Mouse (Mus musculus) intestine, embryonic 15.5 days (tissue): Measurements from ENCODE around the gene Strn4. TPM values are rescaled to one million over a fixed set of nuclear protein-coding genes. Genes with fewer than 3 reads are reported as not detected.

Source experiments
- ATAC-seq: fragments of 200-750 bp; cut with Nextera tagmentation; 2 replicates; pipeline ENCODE4 v1.8.0; 2017; ENCODE audit warnings: moderate TSS enrichment, moderate library complexity
- H3K27ac ChIP-seq: fragments of 300-500 bp; sonication (generic); 2 replicates; pipeline ENCODE4 v1.5.1; 2015; ENCODE audit warnings: mild to moderate bottlenecking, inconsistent platforms
- H3K27me3 ChIP-seq: fragments of 300-500 bp; sonication (generic); replicated peaks from 2 replicates; pipeline ENCODE4 v1.6.1; 2015; ENCODE audit warnings: inconsistent platforms
- H3K36me3 ChIP-seq: fragments of 300-500 bp; sonication (generic); 2 replicates; pipeline ENCODE4 v1.6.1; 2015; ENCODE audit warnings: inconsistent platforms
- H3K4me1 ChIP-seq: fragments of 300-500 bp; sonication (generic); replicated peaks from 2 replicates; pipeline ENCODE4 v1.6.1; 2015; ENCODE audit warnings: inconsistent platforms
- H3K4me2 ChIP-seq: fragments of 300-500 bp; sonication (generic); replicated peaks from 2 replicates; pipeline ENCODE4 v1.6.1; 2015; ENCODE audit warnings: mild to moderate bottlenecking, inconsistent platforms
- H3K4me3 ChIP-seq: fragments of 300-500 bp; sonication (generic); replicated peaks from 2 replicates; pipeline ENCODE4 v1.5.1; 2015; ENCODE audit warnings: inconsistent platforms
- H3K9ac ChIP-seq: fragments of 300-500 bp; sonication (generic); 2 replicates; pipeline ENCODE4 v1.6.1; 2015; ENCODE audit warnings: inconsistent platforms
- H3K9me3 ChIP-seq: fragments of 300-500 bp; sonication (generic); 2 replicates; pipeline ENCODE4 v1.6.1; 2016; ENCODE audit warnings: inconsistent platforms
- WGBS: fragments of 180-500 bp; shearing (Covaris S2); methylation state at CpG from one replicate; pipeline ENCODE4 v1.1.7; 2015; 5-methylcytosine and 5-hydroxymethylcytosine counted together
- polyA plus RNA-seq: library from polyadenylated mRNA; unstranded; fragments of >200 nt; fragmentation: Nextera tagmentation; extraction: Ambion mirVana; gene quantifications from 2 replicates; pipeline ENCODE4 v1.2.1, GENCODE M21; 2015

The Strn4 gene
- polyA plus RNA-seq, 1 experiment from 2014 or later = 77.3 TPM

GRCm38 (mm10) chr7:16785541-16786083, 30.1 kb upstream of the Strn4 start:
- Histone ChIP-seq H3K4me2 (no peak overlapping the region), H3K27me3 (no peaks in the 10 kb centered on the region), H3K4me3 (no peak overlapping the region), H3K9me3 (no peaks in the 10 kb centered on the region), H3K36me3 (peaks cover 3% of the 10 kb centered on the region; the same call in 1 of the 2 replicates), H3K9ac (no peak overlapping the region), H3K4me1 (peaks cover 25% of the 10 kb centered on the region), H3K27ac (no peak overlapping the region)
- 81% methylated on average over 8 of the region's 8 CpGs for WGBS
- no peak for ATAC-seq

GRCm38 (mm10) chr7:16792316-16792715, 23.4 kb upstream of the Strn4 start:
- no peak overlapping the region for H3K4me2 ChIP-seq
- peaks cover 10% of the 10 kb centered on the region for H3K4me1 ChIP-seq
- H3K27ac ChIP-seq = 0 out of 2 replicates have a peak overlapping the region, but pooled peaks have one; percentile 56
- no peak overlapping the region for H3K9ac ChIP-seq
- no peaks in the 10 kb centered on the region for H3K9me3 ChIP-seq
- H3K36me3 ChIP-seq = peaks cover 10% of the 10 kb centered on the region; the same call in 1 of the 2 replicates
- ATAC-seq = peak; percentile 73
- H3K27me3 ChIP-seq = no peaks in the 10 kb centered on the region
- H3K4me3 ChIP-seq = no peak overlapping the region
- WGBS = 23% methylated on average over 5 of the region's 5 CpGs

GRCm38 (mm10) chr7:16793010-16793725, 22.5 kb upstream of the Strn4 start:
- no peaks in the 10 kb centered on the region for H3K27me3 ChIP-seq
- no peak overlapping the region for H3K4me3 ChIP-seq
- H3K9me3 ChIP-seq = no peaks in the 10 kb centered on the region
- H3K36me3 ChIP-seq = peaks cover 8% of the 10 kb centered on the region; the same call in 1 of the 2 replicates
- no peak overlapping the region for H3K27ac ChIP-seq
- H3K4me2 ChIP-seq = no peak overlapping the region
- peak; percentile 38; the same call in 1 of the 2 replicates for ATAC-seq
- no peak overlapping the region for H3K9ac ChIP-seq
- peaks cover 10% of the 10 kb centered on the region for H3K4me1 ChIP-seq
- WGBS = 72% methylated on average over 19 of the region's 19 CpGs

GRCm38 (mm10) chr7:16794886-16795285, 20.8 kb upstream of the Strn4 start:
- Histone ChIP-seq H3K4me1 (peaks cover 10% of the 10 kb centered on the region), H3K4me3 (no peak overlapping the region), H3K9me3 (no peaks in the 10 kb centered on the region), H3K27ac (no peak overlapping the region), H3K27me3 (no peaks in the 10 kb centered on the region), H3K9ac (no peak overlapping the region), H3K36me3 (peaks cover 7% of the 10 kb centered on the region; the same call in 1 of the 2 replicates), H3K4me2 (no peak overlapping the region)
- no peak for ATAC-seq
- WGBS = 91% methylated on average over 5 of the region's 5 CpGs

- H3K9ac ChIP-seq = no peak overlapping the region
- H3K27ac ChIP-seq = no peak overlapping the region
- ATAC-seq = no peak; the same call in 1 of the 2 replicates
- 0 out of 2 replicates have a peak, but pooled peaks cover 3% of the 10 kb centered on the region for H3K4me1 ChIP-seq
- 38% methylated on average over 8 of the region's 8 CpGs for WGBS
- no peak overlapping the region for H3K4me3 ChIP-seq
- H3K27me3 ChIP-seq = no peaks in the 10 kb centered on the region
- no peaks in the 10 kb centered on the region for H3K36me3 ChIP-seq
- no peak overlapping the region for H3K4me2 ChIP-seq
- H3K9me3 ChIP-seq = no peaks in the 10 kb centered on the region
Observed at GRCm38 (mm10) chr7:16804409-16805028, 11.2 kb upstream of the Strn4 start.

GRCm38 (mm10) chr7:16807936-16808335, 7.8 kb upstream of the Strn4 start:
- H3K27me3 ChIP-seq = peaks cover 11% of the 10 kb centered on the region; the same call in 1 of the 2 replicates
- H3K4me3 ChIP-seq = no peak overlapping the region
- ATAC-seq = no peak
- no peak overlapping the region for H3K9ac ChIP-seq
- WGBS = 87% methylated on average over 9 of the region's 9 CpGs
- H3K27ac ChIP-seq = no peak overlapping the region
- peaks cover 19% of the 10 kb centered on the region for H3K4me1 ChIP-seq
- no peak overlapping the region for H3K4me2 ChIP-seq
- H3K36me3 ChIP-seq = peaks cover 3% of the 10 kb centered on the region; the same call in 1 of the 2 replicates
- H3K9me3 ChIP-seq = no peaks in the 10 kb centered on the region

GRCm38 (mm10) chr7:16808647-16809046, 7.0 kb upstream of the Strn4 start:
- no peak overlapping the region for H3K4me3 ChIP-seq
- H3K9me3 ChIP-seq = no peaks in the 10 kb centered on the region
- peaks cover 11% of the 10 kb centered on the region; the same call in 1 of the 2 replicates for H3K27me3 ChIP-seq
- H3K9ac ChIP-seq = no peak overlapping the region
- peaks cover 9% of the 10 kb centered on the region; the same call in 1 of the 2 replicates for H3K36me3 ChIP-seq
- 64% methylated on average over 9 of the region's 9 CpGs for WGBS
- no peak overlapping the region for H3K4me2 ChIP-seq
- peaks cover 19% of the 10 kb centered on the region for H3K4me1 ChIP-seq
- H3K27ac ChIP-seq = no peak overlapping the region
- no peak for ATAC-seq

- Histone ChIP-seq H3K9me3 (no peaks in the 10 kb centered on the region), H3K27ac (no peak overlapping the region), H3K4me3 (no peak overlapping the region), H3K4me1 (peaks cover 19% of the 10 kb centered on the region), H3K9ac (no peak overlapping the region), H3K36me3 (peaks cover 14% of the 10 kb centered on the region), H3K27me3 (peaks cover 11% of the 10 kb centered on the region; the same call in 1 of the 2 replicates), H3K4me2 (no peak overlapping the region)
- 31% methylated on average over 10 of the region's 10 CpGs for WGBS
- ATAC-seq = 0 out of 2 replicates have a peak, but pooled peaks have one; percentile 5
Observed at GRCm38 (mm10) chr7:16809739-16810138, 6.0 kb upstream of the Strn4 start.

GRCm38 (mm10) chr7:16810399-16810919, 5.2 kb upstream of the Strn4 start:
- ATAC-seq = no peak; the same call in 1 of the 2 replicates

GRCm38 (mm10) chr7:16810920-16811648, 4.6 kb upstream of the Strn4 start:
- H3K4me2 ChIP-seq = peak overlapping the region; percentile 72
- H3K27me3 ChIP-seq = peaks cover 11% of the 10 kb centered on the region; the same call in 1 of the 2 replicates
- WGBS = 22% methylated on average over 90 of the region's 90 CpGs
- no peaks in the 10 kb centered on the region for H3K9me3 ChIP-seq
- peaks cover 32% of the 10 kb centered on the region for H3K4me1 ChIP-seq
- peak overlapping the region; percentile 33 for H3K4me3 ChIP-seq
- no peak overlapping the region for H3K27ac ChIP-seq
- H3K36me3 ChIP-seq = peaks cover 14% of the 10 kb centered on the region
- peak; percentile 42 for ATAC-seq
- peak overlapping the region; percentile 26; the same call in 1 of the 2 replicates for H3K9ac ChIP-seq

More at GRCm38 (mm10) chr7:16810399-16810919, 5.2 kb upstream of the Strn4 start:
- peaks cover 26% of the 10 kb centered on the region for H3K4me1 ChIP-seq
- H3K36me3 ChIP-seq = peaks cover 14% of the 10 kb centered on the region
- peak overlapping the region; percentile 72 for H3K4me2 ChIP-seq
- H3K27me3 ChIP-seq = peaks cover 11% of the 10 kb centered on the region; the same call in 1 of the 2 replicates
- WGBS = 69% methylated on average over 28 of the region's 28 CpGs
- H3K9me3 ChIP-seq = no peaks in the 10 kb centered on the region
- H3K27ac ChIP-seq = no peak overlapping the region
- no peak overlapping the region for H3K9ac ChIP-seq
- 0 out of 2 replicates have a peak overlapping the region, but pooled peaks have one; percentile 33 for H3K4me3 ChIP-seq

- Histone ChIP-seq H3K27ac (no peak overlapping the region), H3K9ac (peak overlapping the region; percentile 26; the same call in 1 of the 2 replicates), H3K4me2 (peak overlapping the region; percentile 72), H3K4me3 (peak overlapping the region; percentile 33), H3K9me3 (no peaks in the 10 kb centered on the region), H3K36me3 (peaks cover 14% of the 10 kb centered on the region), H3K4me1 (peaks cover 32% of the 10 kb centered on the region), H3K27me3 (peaks cover 11% of the 10 kb centered on the region; the same call in 1 of the 2 replicates)
- 40% methylated on average over 17 of the region's 17 CpGs for WGBS
- no peak for ATAC-seq
Observed at GRCm38 (mm10) chr7:16811649-16812070, 4.0 kb upstream of the Strn4 start.
